Comparison of ENCODE assay signal across 12 mouse cellular contexts in genomic region chr1:181231821-181232220, GRCm38 (mm10). TPM values are rescaled to one million over a fixed set of nuclear protein-coding genes. Genes with fewer than 3 reads are reported as not detected.
DNase-seq lines count a peak whose midpoint lies in the region; TF ChIP-seq lines count a peak whose summit lies in the region.
"Had no signal": no experiment of that assay in that cellular context is flagged by ENCODE, and none has a peak within 500 bp of the region (broad histone marks: within the 10 kb centered on the region; RNA-seq: fewer than 3 reads in every experiment).

No protein-coding gene starts in this region.

- no peak overlapping the region for H3K4me3 ChIP-seq in kidney, adult 2 months (ENCODE audit: insufficient read depth, low read depth, low read length)
- H3K4me3 ChIP-seq in spleen, adult 2 months (ENCODE audit: extremely low read depth, insufficient read depth, insufficient read length) = no peak overlapping the region
- no peak overlapping the region for H3K4me3 ChIP-seq in limb, embryonic 10.5 days
- H3K4me3 ChIP-seq: embryonic facial prominence, embryonic 13.5 days; limb, embryonic 13.5 days; midbrain, embryonic 10.5 days; neural tube, embryonic 13.5 days had no signal

- no peaks in the 10 kb centered on the region for H3K36me3 ChIP-seq in kidney, adult 2 months (ENCODE audit: control insufficient read depth, insufficient read depth, low read length)
- no peaks in the 10 kb centered on the region for H3K36me3 ChIP-seq in spleen, adult 2 months (ENCODE audit: control insufficient read depth, insufficient read depth, low read length)
- no peaks in the 10 kb centered on the region for H3K36me3 ChIP-seq in limb, embryonic 10.5 days
- H3K36me3 ChIP-seq: embryonic facial prominence, embryonic 13.5 days; limb, embryonic 13.5 days; midbrain, embryonic 10.5 days; neural tube, embryonic 13.5 days had no signal

- DNase-seq in kidney, adult 2 months = no peak
- no peak for DNase-seq in kidney, postnatal 36 days
- no peak for DNase-seq in spleen, adult 2 months (ENCODE audit: low read depth in 1 of 2, low spot score in 2 of 2)
- DNase-seq in spleen, adult 18-20 months = no peak
- no peak for DNase-seq in limb, embryonic 10.5 days (ENCODE audit: low spot score)
- no peak for DNase-seq in ovary, postnatal 10 days (ENCODE audit: low spot score)
- no peak for DNase-seq in adrenal gland, adult 8-10 months
- DNase-seq: gastrocnemius, postnatal 36 days had no signal

- no peaks in the 10 kb centered on the region for H3K4me1 ChIP-seq in kidney, adult 2 months (ENCODE audit: control insufficient read depth, insufficient read depth, low read length)
- peaks cover 60% of the 10 kb centered on the region; the same call in 1 of the 2 replicates for H3K4me1 ChIP-seq in spleen, adult 2 months (ENCODE audit: control insufficient read depth, insufficient read depth, insufficient read length)
- H3K4me1 ChIP-seq in limb, embryonic 10.5 days = peaks cover 30% of the 10 kb centered on the region

- no peaks in the 10 kb centered on the region for H3K27me3 ChIP-seq in kidney, adult 2 months (replicated peaks; ENCODE audit: control insufficient read depth, insufficient read depth, low read length)
- H3K27me3 ChIP-seq in spleen, adult 2 months (ENCODE audit: control insufficient read depth, insufficient read depth, low read length) = no peaks in the 10 kb centered on the region
- H3K27me3 ChIP-seq in limb, embryonic 10.5 days (ENCODE audit: low read depth, poor library complexity, severe bottlenecking) = no peaks in the 10 kb centered on the region
- H3K27me3 ChIP-seq: embryonic facial prominence, embryonic 13.5 days; limb, embryonic 13.5 days; neural tube, embryonic 13.5 days had no signal

- no peak for TF ChIP-seq CTCF in kidney, adult 2 months (conservative IDR thresholded peaks at IDR 0.05; ENCODE audit: insufficient read depth, insufficient read length, low read depth, low read length)
- no peak for TF ChIP-seq CTCF in spleen, adult 2 months (IDR thresholded peaks at IDR 0.05; ENCODE audit: extremely low read depth, insufficient read depth, insufficient read length, insufficient replicate concordance)

- WGBS in kidney, adult 2 months = 86% methylated on average over 9 of the region's 9 CpGs
- 77% methylated on average over 9 of the region's 9 CpGs for WGBS in spleen, adult 2 months
- 86% methylated on average over 9 of the region's 9 CpGs for WGBS in limb, embryonic 10.5 days

- H3K9me3 ChIP-seq in limb, embryonic 10.5 days (replicated peaks) = no peaks in the 10 kb centered on the region
- H3K9me3 ChIP-seq: embryonic facial prominence, embryonic 13.5 days; limb, embryonic 13.5 days; midbrain, embryonic 10.5 days; neural tube, embryonic 13.5 days had no signal

- 0 out of 2 replicates have a peak overlapping the region, but pooled peaks have one; percentile 32 for H3K27ac ChIP-seq in kidney, adult 2 months (ENCODE audit: insufficient read depth, low read depth, low read length)
- peak overlapping the region; percentile 76 for H3K27ac ChIP-seq in spleen, adult 2 months (ENCODE audit: insufficient read depth, low read length)
- H3K27ac ChIP-seq in limb, embryonic 10.5 days = peak overlapping the region; percentile 68; the same call in 1 of the 2 replicates
- H3K27ac ChIP-seq: embryonic facial prominence, embryonic 13.5 days; limb, embryonic 13.5 days; neural tube, embryonic 13.5 days had no signal

- TF ChIP-seq POLR2A in kidney, adult 2 months (IDR thresholded peaks at IDR 0.05; ENCODE audit: low read depth, low read length) = no peak
- no peak for TF ChIP-seq POLR2A in spleen, adult 2 months (IDR thresholded peaks at IDR 0.05; ENCODE audit: low read depth, low read length)

RNA-seq across cellular contexts. Expression of gene Wdr26, which starts 20.0 kb away (rescaled TPM):
- polyA plus RNA-seq in kidney, adult 2 months (2012; rRNA removed) = 28.5 and 32.1 TPM in 2 replicates
- polyA plus RNA-seq in spleen, adult 2 months (2012; rRNA removed) = 36.3 and 37.2 TPM in 2 replicates
- polyA plus RNA-seq in limb, embryonic 10.5 days (2016; fragmentation: Nextera tagmentation; extraction: Ambion mirVana) = 25.0 and 27.7 TPM in 2 replicates
- total RNA-seq in adrenal gland, adult 8-10 months (2022) = 100 to 1,000 TPM; 120 to 162 (median 149) TPM
